Mouse (Mus musculus) embryonic facial prominence, embryonic 12.5 days (tissue): ENCODE results near the gene Boc. TPM values are rescaled to one million over a fixed set of nuclear protein-coding genes. Genes with fewer than 3 reads are reported as not detected.

ENCODE experiments used
- ATAC-seq: fragments of 200-750 bp; cut with Nextera tagmentation; 2 replicates; pipeline ENCODE4 v1.8.0; 2017; ENCODE audit not compliant: insufficient number of reproducible peaks, insufficient read depth, low FRiP score, low TSS enrichment
- H3K27ac ChIP-seq: fragments of 300-500 bp; sonication (generic); 2 replicates; pipeline ENCODE4 v1.5.1; 2016; ENCODE audit warnings: mild to moderate bottlenecking
- H3K27me3 ChIP-seq: fragments of 300-500 bp; sonication (generic); 2 replicates; pipeline ENCODE4 v1.6.1; 2016; ENCODE audit warnings: mild to moderate bottlenecking, moderate library complexity
- H3K36me3 ChIP-seq: fragments of 300-500 bp; sonication (generic); 2 replicates; pipeline ENCODE4 v1.6.1; 2016; ENCODE audit warnings: mild to moderate bottlenecking
- H3K4me1 ChIP-seq: fragments of 300-500 bp; sonication (generic); 2 replicates; pipeline ENCODE4 v1.6.1; 2016
- H3K4me2 ChIP-seq: fragments of 300-500 bp; sonication (generic); replicated peaks from 2 replicates; pipeline ENCODE4 v1.6.1; 2016; ENCODE audit warnings: mild to moderate bottlenecking, moderate library complexity
- H3K4me3 ChIP-seq: fragments of 300-500 bp; sonication (generic); 2 replicates; pipeline ENCODE4 v1.5.1; 2016; ENCODE audit warnings: mild to moderate bottlenecking
- H3K9ac ChIP-seq: fragments of 300-500 bp; sonication (generic); 2 replicates; pipeline ENCODE4 v1.6.1; 2016; ENCODE audit warnings: mild to moderate bottlenecking, moderate library complexity
- H3K9me3 ChIP-seq: fragments of 300-500 bp; sonication (generic); 2 replicates; pipeline ENCODE4 v1.6.1; 2016; ENCODE audit warnings: mild to moderate bottlenecking, moderate library complexity
- WGBS: fragments of 180-500 bp; shearing (Covaris S2); methylation state at CpG from one replicate; pipeline ENCODE4 v1.1.7; 2016; 5-methylcytosine and 5-hydroxymethylcytosine counted together
- polyA plus RNA-seq: library from polyadenylated mRNA; unstranded; fragments of >200 nt; fragmentation: Nextera tagmentation; extraction: Ambion mirVana; gene quantifications from 2 replicates; pipeline ENCODE4 v1.2.1, GENCODE M21; 2016

Gene Boc
- polyA plus RNA-seq, 1 experiment from 2014 or later, result 37.1 TPM

GRCm38 (mm10) chr16:44526044-44526443 is 32.7 kb downstream of the Boc start:
- no peak overlapping the region for H3K4me3 ChIP-seq
- H3K9me3 ChIP-seq, result no peaks in the 10 kb centered on the region
- no peak for ATAC-seq
- H3K36me3 ChIP-seq, result peaks cover 13% of the 10 kb centered on the region; the same call in 1 of the 2 replicates
- no peak overlapping the region for H3K4me2 ChIP-seq
- no peaks in the 10 kb centered on the region for H3K27me3 ChIP-seq
- H3K4me1 ChIP-seq, result peaks cover 45% of the 10 kb centered on the region
- H3K27ac ChIP-seq, result no peak overlapping the region
- 83% methylated on average over 1 of the region's 1 CpGs for WGBS
- H3K9ac ChIP-seq, result no peak overlapping the region

- Histone ChIP-seq H3K36me3 (peaks cover 35% of the 10 kb centered on the region), H3K4me3 (no peak overlapping the region), H3K9ac (no peak overlapping the region), H3K27me3 (no peaks in the 10 kb centered on the region), H3K4me1 (peaks cover 22% of the 10 kb centered on the region), H3K27ac (no peak overlapping the region), H3K9me3 (no peaks in the 10 kb centered on the region), H3K4me2 (no peak overlapping the region)
- ATAC-seq, result no peak
- 83% methylated on average over 7 of the region's 7 CpGs for WGBS
Observed at GRCm38 (mm10) chr16:44523595-44523994, 35.1 kb downstream of the Boc start.

- H3K27ac ChIP-seq, result no peak overlapping the region
- H3K4me1 ChIP-seq, result no peaks in the 10 kb centered on the region
- no peaks in the 10 kb centered on the region for H3K27me3 ChIP-seq
- H3K36me3 ChIP-seq, result peaks cover 74% of the 10 kb centered on the region
- no peak overlapping the region for H3K4me2 ChIP-seq
- 66% methylated on average over 6 of the region's 6 CpGs for WGBS
- H3K9ac ChIP-seq, result no peak overlapping the region
- ATAC-seq, result no peak
- no peak overlapping the region for H3K4me3 ChIP-seq
- no peaks in the 10 kb centered on the region for H3K9me3 ChIP-seq
Observed at GRCm38 (mm10) chr16:44516498-44516897, 42.2 kb downstream of the Boc start.

GRCm38 (mm10) chr16:44510521-44511213 is 48.0 kb downstream of the Boc start:
- peak; percentile 43; the same call in 1 of the 2 replicates for ATAC-seq
- peaks cover 51% of the 10 kb centered on the region for H3K36me3 ChIP-seq
- H3K27me3 ChIP-seq, result no peaks in the 10 kb centered on the region
- no peak overlapping the region for H3K4me3 ChIP-seq
- peak overlapping the region; percentile 76 for H3K27ac ChIP-seq
- no peak overlapping the region for H3K9ac ChIP-seq
- peaks cover 27% of the 10 kb centered on the region; the same call in 1 of the 2 replicates for H3K4me1 ChIP-seq
- H3K4me2 ChIP-seq, result 0 out of 2 replicates have a peak overlapping the region, but pooled peaks have one; percentile 9
- H3K9me3 ChIP-seq, result no peaks in the 10 kb centered on the region
- WGBS, result 53% methylated on average over 13 of the region's 13 CpGs

GRCm38 (mm10) chr16:44509458-44510344 is 49.0 kb downstream of the Boc start:
- H3K27ac ChIP-seq, result peak overlapping the region; percentile 63
- H3K4me3 ChIP-seq, result no peak overlapping the region
- H3K27me3 ChIP-seq, result no peaks in the 10 kb centered on the region
- peaks cover 27% of the 10 kb centered on the region; the same call in 1 of the 2 replicates for H3K4me1 ChIP-seq
- no peak overlapping the region for H3K4me2 ChIP-seq
- peaks cover 3% of the 10 kb centered on the region; the same call in 1 of the 2 replicates for H3K9me3 ChIP-seq
- H3K36me3 ChIP-seq, result peaks cover 55% of the 10 kb centered on the region
- 72% methylated on average over 7 of the region's 7 CpGs for whole genome bisulfite sequencing
- H3K9ac ChIP-seq, result no peak overlapping the region
- ATAC-seq, result no peak

- no peak overlapping the region for H3K4me3 ChIP-seq
- H3K9me3 ChIP-seq, result peaks cover 3% of the 10 kb centered on the region; the same call in 1 of the 2 replicates
- H3K36me3 ChIP-seq, result peaks cover 60% of the 10 kb centered on the region
- no peak overlapping the region for H3K4me2 ChIP-seq
- no peaks in the 10 kb centered on the region for H3K27me3 ChIP-seq
- H3K9ac ChIP-seq, result no peak overlapping the region
- WGBS, result 93% methylated on average over 13 of the region's 13 CpGs
- peaks cover 27% of the 10 kb centered on the region; the same call in 1 of the 2 replicates for H3K4me1 ChIP-seq
- no peak for ATAC-seq
- peak overlapping the region; percentile 63; the same call in 1 of the 2 replicates for H3K27ac ChIP-seq
Observed at GRCm38 (mm10) chr16:44508772-44509171, 49.9 kb downstream of the Boc start.

GRCm38 (mm10) chr16:44508025-44508424 is 50.7 kb downstream of the Boc start:
- H3K4me3 ChIP-seq, result no peak overlapping the region

GRCm38 (mm10) chr16:44507027-44507929 is 51.4 kb downstream of the Boc start:
- peaks cover 62% of the 10 kb centered on the region for H3K36me3 ChIP-seq
- no peaks in the 10 kb centered on the region for H3K27me3 ChIP-seq
- peaks cover 27% of the 10 kb centered on the region; the same call in 1 of the 2 replicates for H3K4me1 ChIP-seq
- H3K27ac ChIP-seq, result no peak overlapping the region
- no peak for ATAC-seq
- H3K9ac ChIP-seq, result no peak overlapping the region
- 60% methylated on average over 10 of the region's 10 CpGs for WGBS
- H3K9me3 ChIP-seq, result peaks cover 3% of the 10 kb centered on the region; the same call in 1 of the 2 replicates
- H3K4me3 ChIP-seq, result no peak overlapping the region
- H3K4me2 ChIP-seq, result no peak overlapping the region

More at GRCm38 (mm10) chr16:44508025-44508424, 50.7 kb downstream of the Boc start:
- peaks cover 3% of the 10 kb centered on the region; the same call in 1 of the 2 replicates for H3K9me3 ChIP-seq
- 83% methylated on average over 5 of the region's 5 CpGs for WGBS
- no peak overlapping the region for H3K27ac ChIP-seq
- H3K4me2 ChIP-seq, result no peak overlapping the region
- H3K27me3 ChIP-seq, result no peaks in the 10 kb centered on the region
- no peak for ATAC-seq
- H3K36me3 ChIP-seq, result peaks cover 63% of the 10 kb centered on the region
- H3K9ac ChIP-seq, result no peak overlapping the region
- peaks cover 27% of the 10 kb centered on the region; the same call in 1 of the 2 replicates for H3K4me1 ChIP-seq

GRCm38 (mm10) chr16:44505243-44505642 is 53.5 kb downstream of the Boc start:
- no peak for ATAC-seq
- 68% methylated on average over 1 of the region's 1 CpGs for WGBS
- H3K27ac ChIP-seq, result no peak overlapping the region
- H3K9ac ChIP-seq, result no peak overlapping the region
- no peaks in the 10 kb centered on the region for H3K27me3 ChIP-seq
- H3K4me2 ChIP-seq, result no peak overlapping the region
- H3K4me1 ChIP-seq, result peaks cover 23% of the 10 kb centered on the region; the same call in 1 of the 2 replicates
- H3K36me3 ChIP-seq, result peaks cover 76% of the 10 kb centered on the region
- peaks cover 3% of the 10 kb centered on the region; the same call in 1 of the 2 replicates for H3K9me3 ChIP-seq
- no peak overlapping the region for H3K4me3 ChIP-seq

GRCm38 (mm10) chr16:44502895-44503575 is 55.7 kb downstream of the Boc start:
- Histone ChIP-seq H3K27me3 (no peaks in the 10 kb centered on the region), H3K9ac (no peak overlapping the region), H3K9me3 (peaks cover 3% of the 10 kb centered on the region; the same call in 1 of the 2 replicates), H3K36me3 (peaks cover 83% of the 10 kb centered on the region), H3K4me3 (no peak overlapping the region), H3K27ac (no peak overlapping the region), H3K4me2 (no peak overlapping the region), H3K4me1 (peaks cover 12% of the 10 kb centered on the region; the same call in 1 of the 2 replicates)
- ATAC-seq, result no peak
- WGBS, result 73% methylated on average over 8 of the region's 8 CpGs
